ENCODE assay signal across 29 mouse cellular contexts in the genomic region with DNA sequence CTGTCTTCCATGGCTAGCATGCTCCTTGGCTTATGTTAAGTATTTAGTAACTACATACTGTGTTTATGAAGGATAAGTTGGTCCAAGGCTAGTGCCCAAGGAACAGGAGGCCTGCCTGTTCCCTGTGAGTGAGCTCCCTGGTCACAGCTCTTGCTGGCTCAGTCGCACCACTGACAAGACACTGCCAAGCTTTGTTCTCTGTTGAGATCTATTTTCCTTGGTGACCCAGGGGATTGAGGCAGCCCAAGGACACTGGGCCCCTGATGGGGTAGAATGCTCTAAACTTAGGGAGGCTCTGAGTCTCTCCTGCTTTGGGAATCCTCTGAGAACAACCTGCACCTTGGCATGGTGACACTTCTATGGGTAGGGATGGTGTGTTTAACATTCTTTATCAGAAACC. TPM values are rescaled to one million over a fixed set of nuclear protein-coding genes. Genes with fewer than 3 reads are reported as not detected.
DNase-seq lines count a peak whose midpoint lies in the region; ATAC-seq lines count a peak whose summit lies in the region.
"Had no signal": no experiment of that assay in that cellular context is flagged by ENCODE, and none has a peak within 500 bp of the region (broad histone marks: within the 10 kb centered on the region; RNA-seq: fewer than 3 reads in every experiment).

No protein-coding gene starts in this region.

- peaks cover 39% of the 10 kb centered on the region for H3K36me3 ChIP-seq in lung, embryonic 15.5 days

- H3K4me2 ChIP-seq in lung, embryonic 15.5 days, result no peak overlapping the region
- H3K4me2 ChIP-seq: forebrain, embryonic 12.5 days; hindbrain, embryonic 15.5 days; intestine, embryonic 15.5 days; neural tube, embryonic 15.5 days had no signal

- intact Hi-C loops in heart, postnatal 25 days (cut with DNase I), result no loop called here

- no peak overlapping the region for H3K4me3 ChIP-seq in lung, embryonic 15.5 days
- H3K4me3 ChIP-seq: embryonic facial prominence, embryonic 10.5 days; forebrain, embryonic 12.5 days; hindbrain, embryonic 15.5 days; intestine, embryonic 15.5 days; neural tube, embryonic 15.5 days had no signal

- H3K27me3 ChIP-seq in lung, embryonic 15.5 days, result no peaks in the 10 kb centered on the region
- H3K27me3 ChIP-seq: CH12.LX; forebrain, embryonic 12.5 days; hindbrain, embryonic 15.5 days; intestine, embryonic 15.5 days; neural tube, embryonic 15.5 days had no signal

- H3K4me1 ChIP-seq in lung, embryonic 15.5 days, result peaks cover 49% of the 10 kb centered on the region
- H3K4me1 ChIP-seq: embryonic facial prominence, embryonic 10.5 days had no signal

- H3K9ac ChIP-seq in lung, embryonic 15.5 days, result no peak overlapping the region
- H3K9ac ChIP-seq: forebrain, embryonic 12.5 days; hindbrain, embryonic 15.5 days; intestine, embryonic 15.5 days; neural tube, embryonic 15.5 days had no signal

- peak; percentile 93 for DNase-seq in heart, adult 11 months
- no peak for DNase-seq in heart, postnatal 25 days (ENCODE audit: low spot score)
- DNase-seq in lung, postnatal 25 days (ENCODE audit: low spot score), result no peak
- peak; percentile 50 for DNase-seq in Muller cell, postnatal 12 days (ENCODE audit: inconsistent ontology term)
- peak; percentile 35 for DNase-seq in heart, postnatal 4 days
- no peak for DNase-seq in right cerebral cortex, postnatal 25 days
- DNase-seq: adrenal gland, adult 2 months; cerebellum, adult 9-10 months; gastrocnemius, postnatal 14 days; kidney, adult 9 months; liver; midbrain, embryonic 14.5 days; right cerebral cortex, postnatal 4 days; thymus, postnatal 25 days had no signal

- no peaks in the 10 kb centered on the region for H3K9me3 ChIP-seq in lung, embryonic 15.5 days
- H3K9me3 ChIP-seq: embryonic facial prominence, embryonic 10.5 days; forebrain, embryonic 12.5 days; hindbrain, embryonic 15.5 days; intestine, embryonic 15.5 days; neural tube, embryonic 15.5 days had no signal

- no peak for ATAC-seq in lung, embryonic 15.5 days (ENCODE audit: borderline replicate concordance, extremely low read depth, low FRiP score, low TSS enrichment)
- ATAC-seq: intestine, embryonic 15.5 days had no signal

- peak overlapping the region; percentile 71 for H3K27ac ChIP-seq in lung, embryonic 15.5 days
- H3K27ac ChIP-seq: embryonic facial prominence, embryonic 10.5 days; forebrain, embryonic 12.5 days; hindbrain, embryonic 15.5 days; intestine, embryonic 15.5 days; neural tube, embryonic 15.5 days had no signal

- WGBS in lung, embryonic 15.5 days, result 46% methylated on average over 1 of the region's 1 CpGs

RNA-seq across cellular contexts. Expression of gene Epha1, which starts 11.0 kb away (rescaled TPM):
- total RNA-seq in heart, postnatal 25 days (2021), result under 1 TPM; 0.26 to 0.31 TPM
- 14.2 and 16.9 TPM in 2 replicates for polyA plus RNA-seq in lung, embryonic 15.5 days (2015; fragmentation: Nextera tagmentation; extraction: Ambion mirVana)
- total RNA-seq in heart, postnatal 4 days (2021), result under 1 TPM; 0.52 to 0.70 TPM
- total RNA-seq: CH12.LX; common myeloid progenitor, adult 5-6 weeks; MEL had no signal

RNA-seq across cellular contexts. Expression of gene Zyx, which starts 12.6 kb away (rescaled TPM):
- 10 to 100 TPM; 57.1 to 59.8 TPM for total RNA-seq in heart, postnatal 25 days (2021)
- 161 and 167 TPM in 2 replicates for polyA plus RNA-seq in lung, embryonic 15.5 days (2015; fragmentation: Nextera tagmentation; extraction: Ambion mirVana)
- 100 to 1,000 TPM; 161 to 166 TPM for total RNA-seq in heart, postnatal 4 days (2021)

RNA-seq across cellular contexts. Expression of gene Fam131b, which starts 37.6 kb away (rescaled TPM):
- 1 to 10 TPM in 1 of 2 experiments, under 1 TPM in 1; 0.59 to 1.1 TPM for total RNA-seq in heart, postnatal 25 days (2021)
- polyA plus RNA-seq in lung, embryonic 15.5 days (2015; fragmentation: Nextera tagmentation; extraction: Ambion mirVana), result 0.06 and 0.14 TPM in 2 replicates
- total RNA-seq in heart, postnatal 4 days (2021), result 1 to 10 TPM; 1.6 to 1.7 TPM
- total RNA-seq: common myeloid progenitor, adult 5-6 weeks; megakaryocyte progenitor cell, adult 5-6 weeks; MEL had no signal
- polyA plus RNA-seq: liver, embryonic 16.5 days had no signal

RNA-seq across cellular contexts. Expression of gene Tas2r143, which starts 38.0 kb away (rescaled TPM):
- under 1 TPM in 1 of 2 experiments, not detected in 1; 0.39 TPM for total RNA-seq in heart, postnatal 25 days (2021)
- not detected in 2 replicates for polyA plus RNA-seq in lung, embryonic 15.5 days (2015; fragmentation: Nextera tagmentation; extraction: Ambion mirVana)
- under 1 TPM in 1 of 2 experiments, not detected in 1; 0.41 TPM for total RNA-seq in heart, postnatal 4 days (2021)
- total RNA-seq: CH12.LX; common myeloid progenitor, adult 5-6 weeks; heart, postnatal 36 days; layer of hippocampus, adult 8-10 months; megakaryocyte progenitor cell, adult 5-6 weeks; MEL had no signal
- polyA plus RNA-seq: embryonic facial prominence, embryonic 10.5 days; forebrain, embryonic 12.5 days; hindbrain, embryonic 15.5 days; intestine, embryonic 15.5 days; liver, embryonic 16.5 days; midbrain, embryonic 14.5 days; neural tube, embryonic 15.5 days; stomach, embryonic 16.5 days had no signal

RNA-seq across cellular contexts. Expression of gene Tas2r135, which starts 43.2 kb away (rescaled TPM):
- not detected for total RNA-seq in heart, postnatal 25 days (2021)
- not detected in 2 replicates for polyA plus RNA-seq in lung, embryonic 15.5 days (2015; fragmentation: Nextera tagmentation; extraction: Ambion mirVana)
- under 1 TPM; 0.24 to 0.25 TPM for total RNA-seq in heart, postnatal 4 days (2021)
- total RNA-seq: CH12.LX; common myeloid progenitor, adult 5-6 weeks; gastrocnemius, postnatal 14 days; left cerebral cortex, postnatal 36 days; megakaryocyte progenitor cell, adult 5-6 weeks; MEL had no signal
- polyA plus RNA-seq: adrenal gland, adult 2 months; embryonic facial prominence, embryonic 10.5 days; forebrain, embryonic 12.5 days; hindbrain, embryonic 15.5 days; intestine, embryonic 15.5 days; liver, embryonic 16.5 days; midbrain, embryonic 14.5 days; neural tube, embryonic 15.5 days; stomach, embryonic 16.5 days had no signal

Comparison
In these comparisons a context has a peak if more than half of its experiments do, and no peak if none do; other contexts are left out.
1. DNase-seq: peak in heart, adult 11 months (single experiment), Muller cell, postnatal 12 days (single experiment) and heart, postnatal 4 days (single experiment); none in heart, postnatal 25 days (single experiment), lung, postnatal 25 days (single experiment) and right cerebral cortex, postnatal 25 days (single experiment).